Mouse (Mus musculus): ENCODE measurements around the gene Ccdc92. TPM values are rescaled to one million over a fixed set of nuclear protein-coding genes. Genes with fewer than 3 reads are reported as not detected.

Ccdc92 gene
- polyA plus RNA-seq, 1 experiment from 2014 or later = 22.4 TPM

- Histone ChIP-seq H3K27ac (no peak overlapping the region), H3K9me3 (no peaks in the 10 kb centered on the region), H3K4me3 (replicated peaks) (no peak overlapping the region), H3K9ac (no peak overlapping the region), H3K27me3 (no peaks in the 10 kb centered on the region), H3K36me3 (replicated peaks) (peaks cover 60% of the 10 kb centered on the region), H3K4me2 (no peak overlapping the region), H3K4me1 (0 out of 2 replicates have a peak, but pooled peaks cover 4% of the 10 kb centered on the region)
- WGBS = 93% methylated on average over 6 of the region's 6 CpGs
- no peak for ATAC-seq (ENCODE audit: low FRiP score)
Measured at GRCm38 (mm10) chr5:124879801-124880200, 17.6 kb upstream of the Ccdc92 start.

- Histone ChIP-seq H3K36me3 (replicated peaks) (peaks cover 59% of the 10 kb centered on the region), H3K4me3 (replicated peaks) (no peak overlapping the region)
- WGBS = 90% methylated on average over 4 of the region's 4 CpGs
Measured at GRCm38 (mm10) chr5:124879251-124879650, 17.0 kb upstream of the Ccdc92 start.

GRCm38 (mm10) chr5:124873890-124874601, 11.8 kb upstream of the Ccdc92 start:
- H3K4me2 ChIP-seq = no peak overlapping the region
- no peak for ATAC-seq (ENCODE audit: low FRiP score)
- no peak overlapping the region for H3K4me3 ChIP-seq (replicated peaks)
- H3K9me3 ChIP-seq = no peaks in the 10 kb centered on the region
- 90% methylated on average over 6 of the region's 6 CpGs for whole genome bisulfite sequencing
- no peak overlapping the region for H3K27ac ChIP-seq
- peaks cover 16% of the 10 kb centered on the region for H3K4me1 ChIP-seq
- no peaks in the 10 kb centered on the region for H3K27me3 ChIP-seq
- peaks cover 53% of the 10 kb centered on the region for H3K36me3 ChIP-seq (replicated peaks)
- H3K9ac ChIP-seq = no peak overlapping the region

More at GRCm38 (mm10) chr5:124879251-124879650, 17.0 kb upstream of the Ccdc92 start:
- 0 out of 2 replicates have a peak, but pooled peaks cover 4% of the 10 kb centered on the region for H3K4me1 ChIP-seq
- H3K27ac ChIP-seq = no peak overlapping the region
- no peak overlapping the region for H3K9ac ChIP-seq
- no peak overlapping the region for H3K4me2 ChIP-seq
- H3K9me3 ChIP-seq = no peaks in the 10 kb centered on the region
- H3K27me3 ChIP-seq = no peaks in the 10 kb centered on the region
- no peak for ATAC-seq (ENCODE audit: low FRiP score)

GRCm38 (mm10) chr5:124873096-124873495, 10.9 kb upstream of the Ccdc92 start:
- Histone ChIP-seq H3K4me3 (replicated peaks) (no peak overlapping the region), H3K9ac (no peak overlapping the region), H3K36me3 (replicated peaks) (peaks cover 50% of the 10 kb centered on the region), H3K4me1 (peaks cover 21% of the 10 kb centered on the region), H3K27ac (no peak overlapping the region), H3K9me3 (no peaks in the 10 kb centered on the region), H3K4me2 (no peak overlapping the region), H3K27me3 (no peaks in the 10 kb centered on the region)
- no peak for ATAC-seq (ENCODE audit: low FRiP score)
- 93% methylated on average over 3 of the region's 3 CpGs for WGBS

GRCm38 (mm10) chr5:124872033-124872432, 9.8 kb upstream of the Ccdc92 start:
- H3K9ac ChIP-seq = no peak overlapping the region
- no peak overlapping the region for H3K4me3 ChIP-seq (replicated peaks)
- H3K36me3 ChIP-seq (replicated peaks) = peaks cover 56% of the 10 kb centered on the region
- no peak overlapping the region for H3K4me2 ChIP-seq
- H3K27ac ChIP-seq = no peak overlapping the region
- ATAC-seq (ENCODE audit: low FRiP score) = no peak
- peaks cover 30% of the 10 kb centered on the region for H3K4me1 ChIP-seq
- 80% methylated on average over 2 of the region's 2 CpGs for WGBS
- H3K27me3 ChIP-seq = no peaks in the 10 kb centered on the region
- H3K9me3 ChIP-seq = no peaks in the 10 kb centered on the region

GRCm38 (mm10) chr5:124868981-124869380, 6.8 kb upstream of the Ccdc92 start:
- peaks cover 47% of the 10 kb centered on the region for H3K4me1 ChIP-seq
- ATAC-seq (ENCODE audit: low FRiP score) = no peak
- H3K27ac ChIP-seq = no peak overlapping the region
- H3K4me2 ChIP-seq = no peak overlapping the region
- peaks cover 32% of the 10 kb centered on the region for H3K36me3 ChIP-seq (replicated peaks)
- H3K9ac ChIP-seq = no peak overlapping the region
- H3K9me3 ChIP-seq = no peaks in the 10 kb centered on the region
- H3K4me3 ChIP-seq (replicated peaks) = no peak overlapping the region
- no peaks in the 10 kb centered on the region for H3K27me3 ChIP-seq
- 45% methylated on average over 4 of the region's 4 CpGs for WGBS

GRCm38 (mm10) chr5:124862871-124863741, 882 bp upstream of the Ccdc92 start:
- peak overlapping the region; percentile 92 for H3K4me2 ChIP-seq
- H3K4me3 ChIP-seq (replicated peaks) = peak overlapping the region; percentile 99
- peaks cover 13% of the 10 kb centered on the region for H3K36me3 ChIP-seq (replicated peaks)
- peaks cover 37% of the 10 kb centered on the region for H3K4me1 ChIP-seq
- H3K9me3 ChIP-seq = no peaks in the 10 kb centered on the region
- ATAC-seq (ENCODE audit: low FRiP score) = peak; percentile 62
- H3K27ac ChIP-seq = peak overlapping the region; percentile 97
- H3K9ac ChIP-seq = peak overlapping the region; percentile 98
- H3K27me3 ChIP-seq = 0 out of 2 replicates have a peak, but pooled peaks cover 4% of the 10 kb centered on the region
- under 1% methylated on average over 79 of the region's 88 CpGs for WGBS

- ATAC-seq (ENCODE audit: low FRiP score) = peak; percentile 18
- under 1% methylated on average over 33 of the region's 33 CpGs for WGBS
Measured at GRCm38 (mm10) chr5:124861463-124861862, 761 bp downstream of the Ccdc92 start.

GRCm38 (mm10) chr5:124860013-124860412, 2.2 kb downstream of the Ccdc92 start:
- no peak for ATAC-seq (ENCODE audit: low FRiP score)
- Histone ChIP-seq H3K4me1 (peaks cover 20% of the 10 kb centered on the region), H3K4me3 (replicated peaks) (no peak overlapping the region), H3K9ac (no peak overlapping the region), H3K4me2 (no peak overlapping the region), H3K9me3 (no peaks in the 10 kb centered on the region), H3K36me3 (replicated peaks) (no peaks in the 10 kb centered on the region), H3K27me3 (0 out of 2 replicates have a peak, but pooled peaks cover 4% of the 10 kb centered on the region), H3K27ac (no peak overlapping the region)
- WGBS = 21% methylated on average over 5 of the region's 5 CpGs

More at GRCm38 (mm10) chr5:124861463-124861862, 761 bp downstream of the Ccdc92 start:
- Histone ChIP-seq H3K36me3 (replicated peaks) (0 out of 2 replicates have a peak, but pooled peaks cover 3% of the 10 kb centered on the region), H3K4me2 (peak overlapping the region; percentile 92), H3K4me3 (replicated peaks) (peak overlapping the region; percentile 99), H3K9me3 (no peaks in the 10 kb centered on the region), H3K27ac (peak overlapping the region; percentile 96), H3K4me1 (peaks cover 25% of the 10 kb centered on the region), H3K27me3 (0 out of 2 replicates have a peak, but pooled peaks cover 4% of the 10 kb centered on the region), H3K9ac (peak overlapping the region; percentile 89)

GRCm38 (mm10) chr5:124854202-124854601, 8.0 kb downstream of the Ccdc92 start:
- 0 out of 2 replicates have a peak, but pooled peaks cover 5% of the 10 kb centered on the region for H3K4me1 ChIP-seq
- no peak overlapping the region for H3K4me3 ChIP-seq (replicated peaks)
- no peak overlapping the region for H3K9ac ChIP-seq
- H3K4me2 ChIP-seq = no peak overlapping the region
- H3K27me3 ChIP-seq = no peaks in the 10 kb centered on the region
- no peak overlapping the region for H3K27ac ChIP-seq
- H3K9me3 ChIP-seq = no peaks in the 10 kb centered on the region
- WGBS = 92% methylated on average over 4 of the region's 4 CpGs
- H3K36me3 ChIP-seq (replicated peaks) = no peaks in the 10 kb centered on the region
- no peak for ATAC-seq (ENCODE audit: low FRiP score)

GRCm38 (mm10) chr5:124853079-124853478, 9.1 kb downstream of the Ccdc92 start:
- 0 out of 2 replicates have a peak, but pooled peaks cover 5% of the 10 kb centered on the region for H3K4me1 ChIP-seq
- H3K9me3 ChIP-seq = no peaks in the 10 kb centered on the region
- WGBS = 95% methylated on average over 2 of the region's 2 CpGs
- no peak overlapping the region for H3K4me3 ChIP-seq (replicated peaks)
- H3K36me3 ChIP-seq (replicated peaks) = no peaks in the 10 kb centered on the region
- H3K27me3 ChIP-seq = no peaks in the 10 kb centered on the region
- no peak overlapping the region for H3K4me2 ChIP-seq
- no peak overlapping the region for H3K27ac ChIP-seq
- H3K9ac ChIP-seq = no peak overlapping the region
- no peak for ATAC-seq (ENCODE audit: low FRiP score)

- Histone ChIP-seq H3K4me1 (0 out of 2 replicates have a peak, but pooled peaks cover 5% of the 10 kb centered on the region), H3K27ac (no peak overlapping the region), H3K4me2 (no peak overlapping the region), H3K27me3 (no peaks in the 10 kb centered on the region), H3K36me3 (replicated peaks) (no peaks in the 10 kb centered on the region), H3K4me3 (replicated peaks) (no peak overlapping the region), H3K9me3 (no peaks in the 10 kb centered on the region), H3K9ac (no peak overlapping the region)
- 36% methylated on average over 2 of the region's 2 CpGs for WGBS
- no peak for ATAC-seq (ENCODE audit: low FRiP score)
Measured at GRCm38 (mm10) chr5:124852294-124852693, 9.9 kb downstream of the Ccdc92 start.
